Mouse (Mus musculus) kidney, adult 2 months (tissue): ENCODE measurements around the gene Mt4.

Source experiments
- CTCF ChIP-seq: fragments of 200-500 bp; conservative IDR thresholded peaks from 2 replicates; pipeline ENCODE4 v1.5.1; 2011; ENCODE audit warnings: low read depth, mild to moderate bottlenecking, control low read depth, low read length, moderate library complexity, mixed read lengths; ENCODE audit not compliant: insufficient read depth, insufficient read length
- POLR2A ChIP-seq: fragments of 200-500 bp; IDR thresholded peaks from one replicate; pipeline ENCODE4 v1.6.1; 2011; ENCODE audit warnings: low read depth, low read length, control low read depth

GRCm38 (mm10) chr8:94107871-94108270, 29.1 kb upstream of the Mt4 start:
- TF ChIP-seq CTCF = no peak
- TF ChIP-seq POLR2A = no peak
